Mouse (Mus musculus) forebrain, embryonic 12.5 days (tissue): ENCODE results near the gene Slc9a5. TPM values are rescaled to one million over a fixed set of nuclear protein-coding genes. Genes with fewer than 3 reads are reported as not detected.

Experiments used
- ATAC-seq: fragments of 200-750 bp; cut with Nextera tagmentation; 2 replicates; pipeline ENCODE4 v1.8.0; 2017; ENCODE audit warnings: moderate TSS enrichment; ENCODE audit not compliant: low FRiP score
- H3K27ac ChIP-seq: fragments of 300-500 bp; sonication (generic); 2 replicates; pipeline ENCODE4 v1.5.1; 2016; ENCODE audit warnings: mild to moderate bottlenecking
- H3K27me3 ChIP-seq: fragments of 300-500 bp; sonication (generic); 2 replicates; pipeline ENCODE4 v1.6.1; 2016; ENCODE audit warnings: mild to moderate bottlenecking
- H3K36me3 ChIP-seq: fragments of 300-500 bp; sonication (generic); replicated peaks from 2 replicates; pipeline ENCODE4 v1.6.1; 2016; ENCODE audit warnings: mild to moderate bottlenecking
- H3K4me1 ChIP-seq: fragments of 300-500 bp; sonication (generic); 2 replicates; pipeline ENCODE4 v1.6.1; 2016
- H3K4me2 ChIP-seq: fragments of 300-500 bp; sonication (generic); 2 replicates; pipeline ENCODE4 v1.6.1; 2016; ENCODE audit warnings: mild to moderate bottlenecking, moderate library complexity
- H3K4me3 ChIP-seq: fragments of 300-500 bp; sonication (generic); replicated peaks from 2 replicates; pipeline ENCODE4 v1.5.1; 2016; ENCODE audit warnings: mild to moderate bottlenecking
- H3K9ac ChIP-seq: fragments of 300-500 bp; sonication (generic); 2 replicates; pipeline ENCODE4 v1.6.1; 2016; ENCODE audit warnings: mild to moderate bottlenecking
- H3K9me3 ChIP-seq: fragments of 300-500 bp; sonication (generic); 2 replicates; pipeline ENCODE4 v1.6.1; 2016
- WGBS: fragments of 180-500 bp; shearing (Covaris S2); methylation state at CpG from one replicate; pipeline ENCODE4 v1.1.7; 2016; 5-methylcytosine and 5-hydroxymethylcytosine counted together
- polyA plus RNA-seq: library from polyadenylated mRNA; unstranded; fragments of >200 nt; fragmentation: Nextera tagmentation; extraction: Ambion mirVana; gene quantifications from 2 replicates; pipeline ENCODE4 v1.2.1, GENCODE M21; 2016

The Slc9a5 gene
- 5.6 and 6.4 TPM in 2 replicates for polyA plus RNA-seq

- H3K4me2 ChIP-seq: peak within 1 kb of the TSS; percentile 68
- peak; percentile 44 for ATAC-seq
- peak within 1 kb of the TSS; percentile 58 for H3K4me3 ChIP-seq
- under 1% methylated on average over 34 of the region's 34 CpGs for WGBS
- no peaks in the 10 kb centered on the region for H3K36me3 ChIP-seq
- H3K27me3 ChIP-seq: peaks cover 7% of the 10 kb centered on the region
- peaks cover 38% of the 10 kb centered on the region for H3K4me1 ChIP-seq
- peak within 1 kb of the TSS; percentile 77 for H3K27ac ChIP-seq
- H3K9ac ChIP-seq: peak within 1 kb of the TSS; percentile 60
- H3K9me3 ChIP-seq: no peaks in the 10 kb centered on the region
Measured at GRCm38 (mm10) chr8:105348450-105349095, at the start of gene Slc9a5. Slc9a5 (plus strand) TSS chr8:105348843.

GRCm38 (mm10) chr8:105299962-105300361 is 48.7 kb upstream of the Slc9a5 start:
- Histone ChIP-seq H3K4me1 (peaks cover 27% of the 10 kb centered on the region), H3K9me3 (no peaks in the 10 kb centered on the region), H3K36me3 (peaks cover 57% of the 10 kb centered on the region), H3K27ac (no peak overlapping the region), H3K27me3 (peaks cover 3% of the 10 kb centered on the region), H3K4me3 (no peak overlapping the region), H3K9ac (no peak overlapping the region), H3K4me2 (no peak overlapping the region)
- 94% methylated on average over 8 of the region's 8 CpGs for WGBS
- ATAC-seq: no peak

- no peak for ATAC-seq
- Histone ChIP-seq H3K4me3 (no peak overlapping the region), H3K4me1 (peaks cover 28% of the 10 kb centered on the region), H3K36me3 (peaks cover 85% of the 10 kb centered on the region), H3K27me3 (no peaks in the 10 kb centered on the region), H3K4me2 (no peak overlapping the region), H3K27ac (no peak overlapping the region), H3K9ac (no peak overlapping the region), H3K9me3 (no peaks in the 10 kb centered on the region)
- 94% methylated on average over 8 of the region's 8 CpGs for WGBS
Measured at GRCm38 (mm10) chr8:105303396-105303795, 45.2 kb upstream of the Slc9a5 start.

- 86% methylated on average over 9 of the region's 9 CpGs for WGBS
- peaks cover 23% of the 10 kb centered on the region for H3K4me1 ChIP-seq
Measured at GRCm38 (mm10) chr8:105303874-105304273, 44.8 kb upstream of the Slc9a5 start.

GRCm38 (mm10) chr8:105304325-105305210 is 44.1 kb upstream of the Slc9a5 start:
- peaks cover 21% of the 10 kb centered on the region for H3K4me1 ChIP-seq
- peaks cover 90% of the 10 kb centered on the region for H3K36me3 ChIP-seq
- no peak overlapping the region for H3K27ac ChIP-seq
- 84% methylated on average over 9 of the region's 9 CpGs for WGBS
- no peaks in the 10 kb centered on the region for H3K9me3 ChIP-seq
- ATAC-seq: peak; percentile 10; the same call in 1 of the 2 replicates
- H3K4me3 ChIP-seq: no peak overlapping the region
- H3K9ac ChIP-seq: no peak overlapping the region
- no peak overlapping the region for H3K4me2 ChIP-seq
- no peaks in the 10 kb centered on the region for H3K27me3 ChIP-seq

More at GRCm38 (mm10) chr8:105303874-105304273, 44.8 kb upstream of the Slc9a5 start:
- ATAC-seq: no peak
- Histone ChIP-seq H3K9me3 (no peaks in the 10 kb centered on the region), H3K4me2 (no peak overlapping the region), H3K36me3 (peaks cover 86% of the 10 kb centered on the region), H3K27me3 (no peaks in the 10 kb centered on the region), H3K9ac (no peak overlapping the region), H3K4me3 (no peak overlapping the region), H3K27ac (no peak overlapping the region)

GRCm38 (mm10) chr8:105305211-105306145 is 43.2 kb upstream of the Slc9a5 start, which contains the start of gene Elmo3:
Elmo3 (plus strand) TSS chr8:105305601.
- no peaks in the 10 kb centered on the region for H3K27me3 ChIP-seq
- H3K4me3 ChIP-seq: peak within 1 kb of the TSS; percentile 17
- peaks cover 88% of the 10 kb centered on the region for H3K36me3 ChIP-seq
- no peaks in the 10 kb centered on the region for H3K9me3 ChIP-seq
- WGBS: 8% methylated on average over 29 of the region's 30 CpGs
- peaks cover 21% of the 10 kb centered on the region for H3K4me1 ChIP-seq
- peak; percentile 54 for ATAC-seq
- H3K27ac ChIP-seq: no peak within 1 kb of the TSS
- H3K4me2 ChIP-seq: peak within 1 kb of the TSS; percentile 45
- peak within 1 kb of the TSS; percentile 29; the same call in 1 of the 2 replicates for H3K9ac ChIP-seq

- peak; percentile 3; the same call in 1 of the 2 replicates for ATAC-seq
- H3K9me3 ChIP-seq: no peaks in the 10 kb centered on the region
- H3K9ac ChIP-seq: 0 out of 2 replicates have a peak overlapping the region, but pooled peaks have one; percentile 29
- no peaks in the 10 kb centered on the region for H3K27me3 ChIP-seq
- H3K27ac ChIP-seq: no peak overlapping the region
- no peak overlapping the region for H3K4me3 ChIP-seq
- H3K4me2 ChIP-seq: peak overlapping the region; percentile 45
- H3K36me3 ChIP-seq: peaks cover 81% of the 10 kb centered on the region
- WGBS: 61% methylated on average over 5 of the region's 5 CpGs
- H3K4me1 ChIP-seq: peaks cover 21% of the 10 kb centered on the region
Measured at GRCm38 (mm10) chr8:105306146-105306691, 42.4 kb upstream of the Slc9a5 start.

- H3K27ac ChIP-seq: no peak overlapping the region
- peaks cover 21% of the 10 kb centered on the region for H3K4me1 ChIP-seq
- no peak overlapping the region for H3K4me3 ChIP-seq
- no peak overlapping the region for H3K4me2 ChIP-seq
- peaks cover 82% of the 10 kb centered on the region for H3K36me3 ChIP-seq
- H3K27me3 ChIP-seq: no peaks in the 10 kb centered on the region
- no peak overlapping the region for H3K9ac ChIP-seq
- 93% methylated on average over 13 of the region's 13 CpGs for WGBS
- ATAC-seq: no peak
- H3K9me3 ChIP-seq: no peaks in the 10 kb centered on the region
Measured at GRCm38 (mm10) chr8:105307670-105308069, 41.0 kb upstream of the Slc9a5 start.

GRCm38 (mm10) chr8:105308428-105308827 is 40.2 kb upstream of the Slc9a5 start:
- peaks cover 21% of the 10 kb centered on the region for H3K4me1 ChIP-seq
- H3K36me3 ChIP-seq: peaks cover 84% of the 10 kb centered on the region
- H3K4me2 ChIP-seq: no peak overlapping the region
- no peaks in the 10 kb centered on the region for H3K27me3 ChIP-seq
- H3K9ac ChIP-seq: no peak overlapping the region
- H3K27ac ChIP-seq: no peak overlapping the region
- ATAC-seq: no peak
- no peak overlapping the region for H3K4me3 ChIP-seq
- WGBS: 93% methylated on average over 10 of the region's 10 CpGs
- no peaks in the 10 kb centered on the region for H3K9me3 ChIP-seq

- H3K4me1 ChIP-seq: peaks cover 20% of the 10 kb centered on the region
- H3K9me3 ChIP-seq: no peaks in the 10 kb centered on the region
- peaks cover 84% of the 10 kb centered on the region for H3K36me3 ChIP-seq
- no peak overlapping the region for H3K9ac ChIP-seq
- no peak overlapping the region for H3K4me3 ChIP-seq
- no peak for ATAC-seq
- H3K27ac ChIP-seq: no peak overlapping the region
- WGBS: 84% methylated on average over 15 of the region's 15 CpGs
- no peak overlapping the region for H3K4me2 ChIP-seq
- no peaks in the 10 kb centered on the region for H3K27me3 ChIP-seq
Measured at GRCm38 (mm10) chr8:105309142-105309847, 39.3 kb upstream of the Slc9a5 start.

- 87% methylated on average over 8 of the region's 8 CpGs for WGBS
- ATAC-seq: no peak
- H3K27ac ChIP-seq: no peak overlapping the region
- H3K4me3 ChIP-seq: no peak overlapping the region
- H3K36me3 ChIP-seq: peaks cover 84% of the 10 kb centered on the region
- H3K4me2 ChIP-seq: no peak overlapping the region
- peaks cover 12% of the 10 kb centered on the region for H3K4me1 ChIP-seq
- H3K9me3 ChIP-seq: no peaks in the 10 kb centered on the region
- H3K9ac ChIP-seq: no peak overlapping the region
- no peaks in the 10 kb centered on the region for H3K27me3 ChIP-seq
Measured at GRCm38 (mm10) chr8:105310118-105310517, 38.5 kb upstream of the Slc9a5 start.
